Mouse (Mus musculus): ENCODE results near the gene Sycn. TPM values are rescaled to one million over a fixed set of nuclear protein-coding genes. Genes with fewer than 3 reads are reported as not detected.
"Not testable (repeated sequence)": the region's sequence is repeated elsewhere in the genome, so short reads cannot be mapped to it uniquely, and the experiment has no call there.

Gene Sycn
- not detected for total RNA-seq (2021)
- long read RNA-seq, experiment 1 = 0 reads
- long read RNA-seq, experiment 2 = 0 reads

DNA sequence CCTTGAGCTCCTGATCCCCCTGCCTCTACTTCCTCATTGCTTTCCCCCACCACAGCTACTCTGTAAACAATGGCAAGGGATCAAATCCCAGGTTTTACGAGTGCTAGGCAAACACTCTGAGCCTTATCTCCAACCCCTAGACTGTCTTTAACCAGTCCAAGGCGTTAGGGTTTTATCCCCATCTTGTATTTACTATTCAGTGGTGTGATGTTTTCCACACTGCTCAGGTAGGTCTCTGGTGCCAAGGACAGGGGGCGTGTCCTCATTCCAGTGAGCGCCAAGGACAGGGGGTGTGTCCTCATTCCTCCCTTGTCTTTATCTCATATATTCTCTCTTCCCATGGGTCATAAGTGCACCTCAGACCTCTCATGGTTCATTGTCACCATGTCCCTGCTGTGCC, at the start of gene Sycn:
TSS of gene Sycn (plus strand) at position 360 of the 400 bp plus-strand sequence.
- no peak for DNase-seq

DNA sequence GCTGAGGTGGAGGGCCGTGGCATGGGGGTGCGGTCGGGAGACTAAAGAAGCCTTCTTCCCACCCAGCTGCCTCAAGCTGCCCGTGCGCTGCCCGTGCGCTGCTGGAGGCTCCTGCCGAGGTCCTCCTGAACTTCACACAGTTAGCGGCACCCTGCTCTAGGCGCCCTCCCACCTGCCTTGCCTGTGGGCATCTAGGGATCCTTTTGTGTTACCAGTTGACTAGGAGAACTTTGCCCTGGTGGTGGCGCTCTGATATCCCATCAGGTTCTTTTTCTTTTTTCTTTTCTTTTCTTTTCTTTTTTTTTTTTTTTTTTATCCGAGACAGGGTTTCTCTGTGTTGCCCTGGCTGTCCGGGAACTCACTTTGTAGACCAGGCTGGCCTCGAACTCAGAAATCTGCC, 49.8 kb upstream of the Sycn start:
- DNase-seq = no peak

DNA sequence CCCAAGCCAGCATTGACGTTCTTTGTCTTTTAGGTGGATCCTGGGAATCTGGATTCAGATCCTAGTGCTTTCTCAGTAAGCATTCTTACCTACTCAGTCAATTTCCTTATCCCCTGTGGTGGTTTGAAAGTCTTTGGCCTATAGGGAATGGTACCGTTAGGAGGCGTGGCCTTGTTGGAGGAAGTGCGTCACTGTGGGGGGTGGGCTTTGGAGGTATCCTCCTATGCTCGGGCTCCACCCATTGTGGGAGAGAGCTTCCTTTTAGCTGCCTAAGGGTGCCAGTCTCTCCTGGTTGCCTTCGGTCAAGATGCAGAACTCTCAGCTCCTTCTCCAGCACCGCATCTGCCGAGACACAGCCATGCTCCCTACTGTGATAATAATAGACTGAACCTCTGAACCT, 48.4 kb upstream of the Sycn start:
- no peak for DNase-seq

DNA sequence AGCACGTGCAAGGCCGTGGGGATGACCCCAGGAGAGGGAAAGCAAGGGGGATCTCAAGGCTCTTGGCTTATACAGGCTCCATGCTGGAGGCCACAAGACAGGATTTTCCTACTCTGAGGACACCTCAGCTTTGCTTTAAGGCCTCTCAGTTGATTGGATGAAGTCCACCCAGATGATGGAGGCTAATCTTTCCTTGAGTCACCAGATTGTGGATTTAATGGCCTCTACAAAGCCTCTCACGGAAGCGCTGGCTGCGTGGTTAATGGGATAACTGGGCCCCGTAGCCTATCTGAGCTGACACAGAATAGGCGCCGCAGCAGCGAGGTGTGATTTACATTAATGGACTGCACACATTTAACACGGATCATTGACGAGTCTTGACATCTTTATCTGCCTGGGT, 45.3 kb upstream of the Sycn start:
- DNase-seq = no peak

DNA sequence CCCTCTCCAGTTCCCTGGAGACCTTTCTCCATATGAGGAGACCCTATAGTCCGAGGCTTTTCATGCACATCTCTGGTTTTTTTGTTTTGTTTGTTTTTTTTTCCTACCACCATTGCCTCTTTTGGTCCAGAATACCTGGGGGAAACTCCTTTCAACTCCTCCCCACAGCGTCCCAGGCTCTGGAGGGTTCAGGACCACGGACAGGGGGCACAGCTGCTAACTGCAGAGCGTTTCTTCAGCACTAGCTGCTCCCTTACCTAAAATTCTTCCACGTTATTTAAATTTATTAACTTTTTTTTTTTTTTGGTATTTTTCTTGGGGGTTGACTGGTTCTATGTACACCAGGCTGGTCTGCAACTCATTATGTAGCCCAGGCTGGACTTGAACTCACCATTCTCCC, 35.1 kb upstream of the Sycn start:
- no peak for DNase-seq

DNA sequence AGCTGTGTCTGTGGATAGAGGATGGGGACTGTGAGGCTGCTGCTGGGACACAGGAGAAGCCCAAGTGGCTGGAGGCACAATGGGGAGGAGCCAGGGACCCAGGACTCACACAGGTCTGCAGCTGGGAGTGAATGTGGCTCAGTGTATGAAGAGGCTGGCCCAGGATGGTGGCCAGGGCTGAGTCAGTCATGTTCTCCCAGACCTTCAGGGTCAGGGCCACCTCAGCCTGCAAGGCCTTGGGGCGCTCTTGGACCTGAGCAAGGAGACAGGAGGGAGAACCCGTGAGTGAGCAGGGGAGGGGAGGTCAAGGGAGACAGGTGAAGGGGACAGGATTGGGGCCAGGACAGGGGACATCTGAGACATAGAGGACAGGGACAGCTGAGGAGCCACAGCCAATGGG, 31.6 kb upstream of the Sycn start:
- DNase-seq = not testable (repeated sequence)

DNA sequence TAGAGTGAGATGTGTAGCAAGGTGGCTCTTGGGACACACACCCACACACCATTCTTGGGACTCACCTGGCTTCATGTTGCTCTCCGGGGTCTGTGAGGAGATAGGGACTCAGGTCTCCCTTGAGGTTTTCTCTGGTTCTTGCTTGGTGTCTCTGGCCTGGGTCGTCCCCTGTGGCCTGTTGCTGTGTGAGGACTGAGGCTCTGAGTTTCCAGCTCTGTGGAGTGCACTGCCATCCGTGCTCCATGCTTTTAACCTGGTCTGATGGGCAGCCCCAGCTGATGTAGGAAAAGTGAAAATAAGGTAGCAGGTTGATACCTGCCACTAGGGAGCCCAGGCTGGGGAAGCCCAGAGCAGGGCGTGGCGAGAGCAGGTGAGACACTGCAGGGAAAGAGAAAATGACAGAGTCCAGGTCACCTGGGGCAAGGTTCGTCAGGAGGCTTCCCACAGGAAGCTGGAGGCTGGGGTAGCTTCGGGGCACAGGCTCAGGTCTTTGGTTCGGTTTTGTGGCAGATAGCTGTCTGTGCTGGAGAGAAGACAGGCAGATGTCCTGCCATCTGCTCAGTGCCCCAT, 30.2 kb upstream of the Sycn start, which contains the start of gene Ifnl2:
TSS of gene Ifnl2 (minus strand) at position 51 of the 570 bp plus-strand sequence.
- not testable (repeated sequence) for DNase-seq

DNA sequence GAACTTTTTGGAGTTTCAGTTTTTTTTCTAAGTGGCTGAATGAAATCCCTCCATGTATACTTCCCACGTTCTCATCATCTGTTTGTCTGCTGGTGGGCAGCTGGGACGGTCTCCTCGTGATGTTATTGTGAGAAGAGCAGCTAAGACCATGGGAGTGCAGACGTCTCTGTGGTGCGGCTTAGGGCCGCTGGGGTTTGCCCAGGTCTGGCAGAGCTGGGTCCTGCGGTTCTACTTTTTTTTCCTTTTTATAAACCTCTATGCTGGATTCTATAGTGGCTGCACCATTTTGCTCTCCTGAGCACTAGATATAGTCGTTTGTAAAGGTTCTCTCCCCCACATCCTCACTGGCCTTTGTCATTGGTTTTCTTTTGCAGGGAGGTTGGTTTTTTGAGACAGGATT, 29.2 kb upstream of the Sycn start:
- DNase-seq = no peak

DNA sequence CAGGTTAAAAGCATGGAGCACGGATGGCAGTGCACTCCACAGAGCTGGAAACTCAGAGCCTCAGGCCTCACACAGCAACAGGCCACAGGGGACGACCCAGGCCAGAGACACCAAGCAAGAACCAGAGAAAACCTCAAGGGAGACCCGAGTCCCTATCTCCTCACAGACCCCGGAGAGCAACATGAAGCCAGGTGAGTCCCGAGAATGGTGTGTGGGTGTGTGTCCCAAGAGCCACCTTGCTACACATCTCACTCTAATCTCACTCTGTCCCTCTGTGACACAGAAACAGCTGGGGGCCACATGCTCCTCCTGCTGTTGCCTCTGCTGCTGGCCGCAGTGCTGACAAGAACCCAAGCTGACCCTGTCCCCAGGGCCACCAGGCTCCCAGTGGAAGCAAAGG, 18.1 kb upstream of the Sycn start, which contains the start of gene Ifnl3:
TSS of gene Ifnl3 (plus strand) at position 301 of the 400 bp plus-strand sequence.
- not testable (repeated sequence) for DNase-seq

DNA sequence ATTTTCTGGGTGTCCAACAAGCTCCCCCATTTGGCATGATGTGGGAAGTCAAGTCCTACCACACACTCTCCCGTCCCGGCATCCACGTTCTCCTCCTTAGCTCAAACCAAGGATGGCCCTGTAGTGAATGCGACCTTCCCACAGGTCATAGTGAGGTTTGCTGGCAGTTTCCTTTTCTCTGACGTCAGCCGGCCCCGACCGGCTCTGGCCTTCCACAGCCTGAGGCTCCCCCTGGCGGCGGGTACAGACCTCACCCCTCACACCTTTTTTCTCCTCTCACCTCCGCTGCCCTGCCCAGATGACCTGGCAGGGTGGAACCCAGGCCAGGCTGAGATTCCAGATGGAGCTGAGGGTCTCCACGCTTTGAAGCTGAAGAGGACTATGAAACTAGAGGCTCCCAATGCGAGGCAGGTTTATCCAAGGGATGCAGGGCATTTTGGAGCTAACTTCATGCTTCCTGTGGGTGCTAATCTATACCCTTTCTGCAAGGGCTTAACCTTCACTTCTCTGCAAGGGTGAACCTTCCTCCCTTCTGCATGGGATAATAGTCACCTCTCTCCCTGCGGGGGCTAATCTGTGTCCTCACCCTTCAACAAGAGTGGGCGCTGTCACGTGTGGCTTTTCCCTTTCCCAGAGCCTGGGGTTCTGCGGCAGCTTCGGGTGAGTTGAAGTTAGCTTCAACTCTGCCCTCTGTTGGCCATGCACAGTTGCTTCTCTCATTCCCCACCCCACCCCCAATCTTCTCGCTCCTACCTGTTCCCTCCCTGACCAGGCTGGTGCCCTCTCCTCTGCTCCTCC, 12.6 kb upstream of the Sycn start:
- DNase-seq = peak; percentile 87

DNA sequence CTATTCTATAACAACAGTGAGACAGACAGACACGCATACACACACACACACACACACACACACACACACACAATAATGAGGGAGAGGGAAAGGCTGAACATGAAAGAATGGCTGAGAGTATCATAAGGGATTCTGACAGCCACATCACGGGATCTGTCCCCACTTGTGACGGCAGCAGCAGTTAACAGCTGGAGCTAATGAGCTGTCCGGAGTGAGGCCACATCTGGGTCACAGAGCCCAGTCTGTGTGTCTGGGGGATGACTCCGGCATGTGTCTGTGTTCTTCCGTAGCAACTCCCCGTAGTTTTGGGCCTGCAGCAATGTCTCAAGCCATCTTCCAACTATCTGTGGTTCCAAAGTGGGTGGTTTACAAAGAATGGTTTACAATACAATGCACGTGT, 8.7 kb upstream of the Sycn start:
- DNase-seq = no peak

DNA sequence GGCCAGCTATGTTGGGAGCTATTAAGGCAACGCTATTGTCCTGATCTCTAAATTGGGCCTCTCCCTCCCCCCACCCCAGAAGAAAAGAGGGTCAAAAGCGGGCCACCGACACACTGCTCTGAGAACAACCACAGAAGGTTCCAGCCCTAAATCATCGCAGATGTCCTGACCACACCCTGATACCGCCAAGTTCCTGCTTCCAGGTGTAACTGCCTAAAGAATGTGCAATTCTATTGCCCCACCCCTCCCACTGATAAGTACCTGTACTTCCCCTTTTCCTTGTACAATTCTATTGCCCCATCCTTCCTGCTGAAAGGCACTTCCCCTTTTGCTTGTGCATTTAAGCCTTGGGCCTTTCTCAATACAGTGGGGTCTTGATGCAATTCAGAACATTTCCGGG, 1.8 kb upstream of the Sycn start:
- not testable (repeated sequence) for DNase-seq

DNA sequence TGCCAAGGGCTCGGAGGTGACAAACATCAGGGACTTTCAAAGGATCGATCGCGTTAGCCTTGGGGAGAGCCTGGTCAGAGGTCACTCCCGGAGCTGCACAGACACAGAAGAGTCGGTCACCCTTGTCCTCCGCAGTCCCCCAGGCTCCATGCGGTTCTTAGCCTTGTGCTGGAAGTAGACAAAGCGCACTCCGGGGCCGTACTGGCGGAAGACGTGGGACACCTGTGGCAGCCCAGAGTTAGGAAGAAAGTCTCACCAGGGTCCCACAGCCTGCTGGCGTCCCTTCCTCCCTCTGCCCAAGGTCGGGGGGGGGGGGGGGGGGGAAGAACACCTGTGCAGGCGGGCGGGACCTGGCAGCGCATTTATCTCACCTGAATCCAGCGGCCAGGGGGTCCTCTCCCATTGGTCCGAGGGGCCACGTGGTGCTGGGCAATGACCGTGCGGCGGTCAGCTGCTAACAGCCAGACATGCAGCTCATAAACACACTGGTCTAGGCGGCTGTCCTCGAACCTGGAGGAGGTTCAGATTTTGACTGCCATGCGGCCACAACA, 3.4 kb downstream of the Sycn start:
- no peak for DNase-seq

DNA sequence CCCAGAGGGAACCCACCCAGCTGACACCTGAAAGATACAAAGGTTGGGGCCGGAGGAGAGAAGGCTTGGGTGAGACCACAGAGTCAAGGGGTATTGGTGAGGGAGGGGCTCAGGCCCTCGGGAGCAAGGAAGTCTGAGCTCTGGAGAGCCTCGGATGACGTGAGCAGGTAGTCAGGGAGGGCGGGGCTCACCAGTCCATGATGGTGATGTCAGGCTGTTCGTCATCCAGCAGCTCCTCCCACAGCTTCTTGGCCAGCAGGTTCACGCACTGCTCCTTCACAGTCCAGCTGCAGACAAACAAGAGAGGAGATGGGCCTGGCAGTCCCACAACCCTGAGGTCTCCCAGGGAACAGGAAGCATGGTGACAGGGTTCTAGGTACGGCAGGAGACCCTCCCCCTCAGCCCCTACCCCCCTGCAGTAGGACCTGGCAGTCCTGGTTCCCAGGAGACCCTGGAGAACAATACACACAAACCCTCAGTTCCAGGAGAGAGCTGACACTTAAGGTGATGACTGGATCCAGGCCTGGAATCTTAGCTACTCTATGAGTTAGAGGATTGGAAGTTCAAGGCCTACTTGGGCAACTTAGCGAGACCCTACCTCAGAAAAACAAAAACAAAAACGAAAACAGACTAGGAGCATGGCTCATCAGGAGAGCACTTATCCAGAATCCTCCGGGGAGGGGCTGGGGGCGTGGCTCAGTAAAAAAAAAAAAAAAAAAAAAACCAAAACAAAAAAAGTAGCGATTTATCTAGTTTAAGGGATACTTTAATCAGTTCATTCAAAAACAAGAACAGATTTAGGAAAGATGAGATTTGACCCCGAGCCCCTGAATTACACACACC, 4.6 kb downstream of the Sycn start:
- no peak for DNase-seq

DNA sequence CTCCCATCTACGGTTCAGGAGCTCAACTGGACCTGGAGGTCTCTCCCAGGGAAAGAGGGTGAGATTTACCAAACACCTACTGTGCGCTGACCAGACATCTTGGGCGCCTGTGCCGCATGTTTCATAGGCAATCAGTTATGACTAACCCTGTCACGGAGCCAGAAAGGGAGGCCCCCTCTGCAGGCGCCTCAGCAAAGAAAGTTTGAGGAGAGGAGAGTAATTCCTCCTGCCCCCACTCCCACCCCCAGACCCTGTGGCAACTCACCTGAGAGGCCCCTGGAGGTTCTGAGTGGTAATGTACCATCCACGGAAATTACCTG, 5.2 kb downstream of the Sycn start:
- DNase-seq = no peak

DNA sequence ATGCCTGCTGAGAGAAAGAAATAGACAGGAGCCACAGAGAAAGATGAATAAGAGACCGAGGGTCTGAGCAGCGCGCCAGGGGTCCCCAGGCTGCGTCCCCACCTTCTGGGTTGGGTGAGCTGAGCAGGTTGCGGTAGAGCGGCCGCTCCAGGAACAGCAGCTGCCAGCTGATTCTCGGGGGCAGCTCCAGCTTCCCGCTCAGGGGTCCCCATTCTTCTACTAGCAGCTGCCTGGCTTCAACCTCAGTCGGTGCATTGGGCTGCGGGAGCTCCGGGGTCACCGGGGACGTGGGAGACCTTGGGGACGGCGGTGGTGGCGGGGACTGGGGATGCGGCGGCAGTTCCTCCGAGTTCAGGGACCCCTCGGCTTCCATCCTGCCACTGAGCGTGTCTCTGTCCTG, 6.0 kb downstream of the Sycn start:
- DNase-seq = no peak

DNA sequence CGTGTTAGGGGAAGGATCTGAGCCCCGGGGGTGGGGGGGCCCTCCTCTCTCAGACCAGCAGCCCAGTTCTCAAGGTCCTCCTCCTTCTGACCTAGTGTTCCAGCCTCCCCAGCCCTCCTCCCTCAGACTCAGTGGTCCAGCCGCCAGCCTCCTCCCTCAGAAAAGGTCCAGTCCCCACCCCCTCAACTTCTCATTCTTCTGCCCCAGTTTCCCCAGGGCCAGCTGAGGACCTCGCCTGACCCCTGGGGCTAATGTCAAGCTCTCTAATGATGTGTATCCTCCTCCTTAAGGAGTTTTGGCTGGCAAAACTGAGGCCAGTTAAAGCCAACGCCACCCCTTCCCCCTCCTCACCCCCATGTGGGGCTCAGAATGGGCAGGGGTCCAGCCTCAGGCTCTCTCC, 6.5 kb downstream of the Sycn start, which contains the start of gene Nccrp1:
TSS of gene Nccrp1 (minus strand) at position 101 of the 400 bp plus-strand sequence.
- no peak for DNase-seq

DNA sequence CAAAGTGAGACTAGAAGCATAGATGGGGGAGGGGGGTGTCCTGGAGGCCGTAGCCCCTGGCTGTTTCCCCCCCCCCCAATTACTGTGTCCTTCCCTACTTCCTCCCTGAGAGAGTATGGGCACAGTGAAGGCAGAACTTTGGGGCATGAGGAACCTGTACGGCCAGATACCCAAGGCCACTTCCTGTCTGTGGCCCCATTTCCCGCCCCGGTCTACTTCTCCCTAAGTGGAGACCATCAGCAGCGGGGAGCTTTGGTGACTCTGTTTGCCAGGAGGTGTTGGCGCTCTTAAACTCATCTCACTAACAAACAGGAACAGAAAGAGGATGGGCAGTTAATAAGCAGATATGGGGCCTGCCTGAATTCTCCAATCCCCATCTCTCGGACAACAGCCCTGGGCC, 6.9 kb downstream of the Sycn start:
- no peak for DNase-seq

DNA sequence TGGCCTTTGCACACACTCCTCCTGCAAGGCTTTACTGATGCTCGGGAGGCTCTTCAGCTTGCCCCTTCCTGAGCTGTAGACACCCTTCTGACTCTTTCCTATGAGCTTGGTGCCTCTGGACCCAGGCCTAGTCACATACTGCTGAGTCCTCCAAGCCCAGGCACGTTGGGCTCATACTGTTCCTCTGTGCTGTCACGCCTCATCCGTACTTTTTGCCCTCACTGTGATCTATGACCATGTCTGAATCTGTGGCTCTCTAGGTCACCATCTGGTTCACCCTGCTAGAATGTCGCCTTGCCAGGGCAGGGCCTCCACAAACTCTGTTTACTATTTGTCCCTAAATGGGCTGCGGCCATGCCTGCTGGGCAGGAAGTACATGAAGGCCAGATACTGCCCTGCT, 12.4 kb downstream of the Sycn start:
- no peak for DNase-seq

DNA sequence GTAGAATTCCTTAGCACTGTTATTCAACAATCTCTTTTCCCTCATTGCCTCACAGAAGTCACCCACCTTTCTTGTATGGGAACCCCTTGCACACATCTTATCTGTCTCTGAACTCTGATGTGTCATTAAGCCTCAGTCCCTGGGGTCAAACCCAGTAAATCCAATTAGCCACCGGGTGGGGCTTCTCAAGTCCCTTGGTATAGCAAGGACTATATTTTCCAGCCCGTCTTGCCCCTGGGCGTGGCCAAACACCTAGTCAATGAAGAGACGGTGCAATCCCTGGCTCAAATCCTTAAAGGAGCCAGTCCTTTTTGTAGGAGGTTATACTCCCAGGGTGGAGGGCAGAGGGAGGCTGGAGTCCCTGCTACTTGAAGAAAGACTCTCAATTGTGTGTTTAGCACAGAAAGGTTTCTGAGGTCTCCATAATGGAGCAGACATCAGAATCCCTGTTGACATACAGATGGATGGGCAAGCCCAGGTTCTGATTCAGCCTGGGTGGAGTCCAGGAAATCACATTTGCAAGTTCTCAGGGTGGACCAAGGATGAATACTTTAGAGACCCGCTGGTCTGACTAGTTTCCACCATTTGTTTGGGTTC, 15.4 kb downstream of the Sycn start:
- DNase-seq = no peak

DNA sequence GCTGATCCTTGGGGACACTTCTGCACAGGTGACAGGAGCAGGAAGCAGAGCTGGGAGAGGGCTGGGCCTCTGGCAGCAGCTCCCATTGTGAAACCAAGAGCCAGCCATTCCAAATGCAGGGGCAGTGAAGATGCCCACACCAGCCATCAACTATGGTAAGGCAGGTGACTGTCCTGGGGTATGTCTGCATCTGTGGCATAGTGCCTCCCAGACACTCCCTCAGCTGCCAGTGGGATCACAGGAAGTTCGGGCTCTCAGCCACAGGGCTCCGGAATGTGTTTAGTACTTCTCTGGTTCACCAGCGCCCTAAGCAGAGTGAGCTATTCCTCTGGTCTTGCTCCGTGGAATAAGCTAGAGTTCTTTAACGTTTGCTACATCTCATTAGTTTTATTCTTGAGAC, 16.4 kb downstream of the Sycn start:
- no peak for DNase-seq

DNA sequence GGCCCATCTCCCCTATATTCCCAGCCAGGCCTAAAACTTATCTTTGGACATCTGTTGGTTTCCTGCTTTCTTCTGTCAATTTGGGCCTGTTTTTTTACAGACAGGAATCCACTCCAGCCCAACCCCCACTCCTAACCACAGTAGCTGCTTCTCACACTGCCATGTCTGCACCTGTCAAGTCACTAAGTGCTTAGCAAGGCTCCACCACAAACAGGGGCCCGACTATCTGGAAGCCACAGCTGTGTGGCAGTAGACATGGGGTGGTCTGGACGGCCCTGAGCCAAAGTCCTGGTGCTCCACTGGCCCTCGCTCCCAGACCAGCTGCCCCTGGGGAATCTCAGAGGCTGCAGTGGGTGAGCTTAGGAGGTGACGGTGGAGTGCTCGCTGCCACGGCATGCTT, 17.0 kb downstream of the Sycn start:
- DNase-seq = no peak
